In genomic region chr17:47484241-47484921, GRCm38 (mm10) we compare ENCODE assay signal across 9 mouse cellular contexts. TPM values are rescaled to one million over a fixed set of nuclear protein-coding genes. Genes with fewer than 3 reads are reported as not detected.
A peak's percentile ranks its signal among the peaks of the same experiment; 100 is the strongest.
DNase-seq lines count a peak whose midpoint lies in the region; ATAC-seq lines count a peak whose summit lies in the region.
"Had no signal": no experiment of that assay in that cellular context is flagged by ENCODE, and none has a peak within 500 bp of the region (broad histone marks: within the 10 kb centered on the region; RNA-seq: fewer than 3 reads in every experiment).

No protein-coding gene starts in this region.

- H3K36me3 ChIP-seq in heart, embryonic 11.5 days (ENCODE audit: control insufficient read depth, insufficient read depth, low read length) = peaks cover 7% of the 10 kb centered on the region

- no peaks in the 10 kb centered on the region for H3K27me3 ChIP-seq in heart, embryonic 11.5 days (ENCODE audit: control insufficient read depth, insufficient read depth, low read length)
- H3K27me3 ChIP-seq: midbrain, embryonic 12.5 days had no signal

- whole genome bisulfite sequencing in heart, embryonic 11.5 days (ENCODE audit: insufficient replicate concordance) = 14% methylated on average over 1 of the region's 1 CpGs

- H3K4me1 ChIP-seq in heart, embryonic 11.5 days (ENCODE audit: control insufficient read depth, insufficient read depth, low read length) = peaks cover 31% of the 10 kb centered on the region

- H3K9ac ChIP-seq in heart, embryonic 11.5 days (ENCODE audit: low read depth, low read length) = no peak overlapping the region
- H3K9ac ChIP-seq: midbrain, embryonic 12.5 days had no signal

- ATAC-seq in heart, embryonic 11.5 days (replicated peaks; ENCODE audit: insufficient number of reproducible peaks, low FRiP score, low TSS enrichment) = peak; percentile 44
- ATAC-seq in megakaryocyte progenitor cell, adult 5-6 weeks (replicated peaks; ENCODE audit: poor library complexity) = peak; percentile 65

- H3K4me3 ChIP-seq in heart, embryonic 11.5 days (ENCODE audit: low read depth, low read length) = no peak overlapping the region
- H3K4me3 ChIP-seq: midbrain, embryonic 12.5 days had no signal

- H3K9me3 ChIP-seq in heart, embryonic 11.5 days (replicated peaks; ENCODE audit: control insufficient read depth, low read length) = no peaks in the 10 kb centered on the region
- H3K9me3 ChIP-seq: midbrain, embryonic 12.5 days had no signal

- peak overlapping the region; percentile 57 for H3K27ac ChIP-seq in heart, embryonic 11.5 days (ENCODE audit: low read depth, low read length)
- H3K27ac ChIP-seq: midbrain, embryonic 12.5 days had no signal

- DNase-seq in heart, adult 11 months = no peak
- peak; percentile 54 for DNase-seq in embryo, embryonic 9.5 days (ENCODE audit: extremely low spot score)
- peak; percentile 61 for DNase-seq in kidney, postnatal 10 days
- DNase-seq in thymus, postnatal 14 days = no peak
- DNase-seq in cerebellum, adult 11-12 months = no peak
- DNase-seq in thymus, adult 18-20 months = no peak

- H3K4me2 ChIP-seq in heart, embryonic 11.5 days = 0 out of 2 replicates have a peak overlapping the region, but pooled peaks have one; percentile 4
- H3K4me2 ChIP-seq: midbrain, embryonic 12.5 days had no signal

RNA-seq across cellular contexts. Expression of gene Taf8, which starts 17.7 kb away (rescaled TPM):
- polyA plus RNA-seq in heart, embryonic 11.5 days (2014; fragmentation: Nextera tagmentation; extraction: Ambion mirVana) = 15.9 and 18.3 TPM in 2 replicates
- 14.7 and 19.1 TPM in 2 replicates for total RNA-seq in megakaryocyte progenitor cell, adult 5-6 weeks (2015)
- total RNA-seq in megakaryocyte progenitor cell, adult 5-6 weeks (2017) = 32.1 and 33.4 TPM in 2 replicates

RNA-seq across cellular contexts. Expression of gene Ccnd3, which starts 20.5 kb away (rescaled TPM):
- 559 and 565 TPM in 2 replicates for polyA plus RNA-seq in heart, embryonic 11.5 days (2014; fragmentation: Nextera tagmentation; extraction: Ambion mirVana)
- 95.3 and 100 TPM in 2 replicates for total RNA-seq in megakaryocyte progenitor cell, adult 5-6 weeks (2015)
- total RNA-seq in megakaryocyte progenitor cell, adult 5-6 weeks (2017) = 51.4 and 53.8 TPM in 2 replicates

RNA-seq across cellular contexts. Expression of gene 1700001C19Rik, which starts 47.2 kb away (rescaled TPM):
- 1.2 and 2.2 TPM in 2 replicates for polyA plus RNA-seq in heart, embryonic 11.5 days (2014; fragmentation: Nextera tagmentation; extraction: Ambion mirVana)
- 0.12 and 0.27 TPM in 2 replicates for total RNA-seq in megakaryocyte progenitor cell, adult 5-6 weeks (2015)
- 0.33 and 0.95 TPM in 2 replicates for total RNA-seq in megakaryocyte progenitor cell, adult 5-6 weeks (2017)

RNA-seq across cellular contexts. Expression of gene AI661453, which starts 48.0 kb away (rescaled TPM):
- polyA plus RNA-seq in heart, embryonic 11.5 days (2014; fragmentation: Nextera tagmentation; extraction: Ambion mirVana) = 1.2 and 1.6 TPM in 2 replicates
- 1.6 and 2.3 TPM in 2 replicates for total RNA-seq in megakaryocyte progenitor cell, adult 5-6 weeks (2015)
- 0.29 and 0.71 TPM in 2 replicates for total RNA-seq in megakaryocyte progenitor cell, adult 5-6 weeks (2017)

Comparison
In these comparisons a context has a peak if more than half of its experiments do, and no peak if none do; other contexts are left out.
1. DNase-seq: peak in embryo, embryonic 9.5 days (single experiment) and kidney, postnatal 10 days (single experiment); none in heart, adult 11 months (single experiment), thymus, postnatal 14 days (single experiment), cerebellum, adult 11-12 months (single experiment) and thymus, adult 18-20 months (0 of 2).